Mouse (Mus musculus): ENCODE data around the gene Wasf2.

The Wasf2 gene

DNA sequence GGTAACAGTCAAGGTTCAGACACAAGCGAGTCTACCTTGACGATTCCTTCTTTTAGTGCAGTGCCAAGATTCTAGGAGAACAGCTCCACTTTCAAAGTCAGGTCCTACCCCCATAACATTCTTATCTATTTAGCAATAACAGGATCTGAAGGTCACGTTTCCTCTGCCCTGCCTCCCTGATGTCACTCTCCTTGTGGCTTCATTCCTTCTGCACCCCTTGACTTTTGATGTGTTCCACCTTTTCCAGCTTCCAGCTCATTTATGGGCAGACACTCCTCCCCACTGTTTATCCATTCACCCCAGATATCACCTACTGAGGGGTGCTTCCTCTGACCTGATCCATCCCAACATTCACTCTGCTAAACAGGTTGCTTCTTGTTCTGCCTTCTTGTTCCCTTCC lies 3.2 kb upstream of the Wasf2 start:
- DNase-seq (ENCODE audit: low read depth, low spot score), result no peak

DNA sequence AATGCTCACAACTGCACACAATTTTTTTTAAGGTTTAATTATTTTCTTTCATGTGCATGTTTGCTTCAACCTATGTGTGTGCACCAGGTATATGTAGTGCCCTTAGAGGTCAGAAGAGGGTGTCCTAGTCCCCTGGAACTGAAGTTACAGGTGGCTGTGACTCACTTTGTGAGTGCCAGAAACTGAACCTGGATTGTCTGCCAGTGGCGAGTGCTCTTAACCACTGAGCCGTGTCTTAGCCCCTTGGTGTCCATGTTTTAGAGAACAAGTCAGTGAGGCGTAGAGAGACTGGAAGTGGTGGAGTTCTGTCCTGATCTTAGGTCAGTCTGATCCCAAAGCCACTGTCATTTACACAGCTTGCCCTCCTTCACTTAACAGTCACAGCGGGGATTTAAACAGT lies 2.4 kb upstream of the Wasf2 start:
- DNase-seq (ENCODE audit: low read depth, low spot score), result peak; percentile 25

DNA sequence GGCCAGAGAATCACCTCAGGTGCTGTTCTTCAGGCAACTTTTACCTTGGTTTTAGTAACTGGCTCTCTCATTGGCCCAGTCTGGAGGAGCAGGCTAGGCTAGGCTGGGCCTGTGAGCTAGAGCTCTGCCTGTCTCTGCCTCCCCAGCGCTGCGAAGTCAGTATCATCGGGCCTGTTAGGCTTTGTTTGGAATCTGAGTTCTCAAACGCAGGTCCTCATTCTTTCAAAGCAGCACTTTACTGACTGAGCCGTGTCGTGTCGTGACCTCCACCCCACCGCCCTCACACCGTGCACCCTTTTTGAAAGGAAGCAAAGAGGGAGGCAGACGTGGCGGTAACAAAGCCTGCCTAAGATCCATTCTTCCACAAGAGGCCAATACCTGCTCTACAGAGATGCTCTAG lies 914 bp upstream of the Wasf2 start:
- peak; percentile 60 for DNase-seq (ENCODE audit: low read depth, low spot score)

DNA sequence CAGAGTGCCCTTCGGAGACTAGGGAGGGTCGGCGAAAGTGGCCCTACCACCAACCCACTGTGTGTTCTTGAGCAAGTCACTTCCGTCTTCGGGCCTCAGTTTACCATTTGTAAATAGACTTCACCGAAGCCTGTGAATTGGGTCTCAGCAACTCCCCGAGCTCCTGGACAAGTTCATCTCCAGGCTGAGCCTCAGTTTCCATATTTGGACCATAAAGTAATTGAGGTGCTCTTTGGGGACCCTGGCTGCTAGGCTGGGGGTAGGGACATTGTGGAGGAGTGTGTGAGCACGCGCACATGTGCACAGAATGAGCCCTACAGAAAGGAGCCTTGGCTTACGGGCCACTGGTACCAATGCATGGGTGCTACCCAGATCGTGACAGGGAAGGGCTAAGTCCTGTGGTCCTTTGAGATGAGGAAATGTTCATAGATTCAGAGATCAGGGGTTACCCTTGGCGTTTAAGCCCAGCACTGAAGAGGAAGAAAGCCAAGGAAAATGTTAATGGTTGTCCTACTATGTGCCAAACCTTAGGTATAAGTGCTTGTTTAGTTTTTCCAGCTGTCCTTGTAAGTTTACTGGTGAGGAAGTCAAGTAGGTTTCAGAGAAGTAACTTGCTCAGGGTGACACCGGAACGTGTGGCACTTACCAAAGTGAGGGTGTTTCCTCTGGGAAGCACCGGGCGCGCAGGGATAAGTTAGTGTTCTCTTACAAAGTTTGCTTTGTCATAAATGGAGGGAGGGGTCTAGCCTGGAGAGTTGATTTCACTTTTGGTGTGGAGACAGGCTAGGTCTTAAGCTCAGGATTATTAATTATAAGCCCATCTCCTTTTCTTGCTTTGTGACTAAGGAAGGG lies 811 bp downstream of the Wasf2 start:
- DNase-seq (ENCODE audit: low read depth, low spot score), result peak; percentile 54

DNA sequence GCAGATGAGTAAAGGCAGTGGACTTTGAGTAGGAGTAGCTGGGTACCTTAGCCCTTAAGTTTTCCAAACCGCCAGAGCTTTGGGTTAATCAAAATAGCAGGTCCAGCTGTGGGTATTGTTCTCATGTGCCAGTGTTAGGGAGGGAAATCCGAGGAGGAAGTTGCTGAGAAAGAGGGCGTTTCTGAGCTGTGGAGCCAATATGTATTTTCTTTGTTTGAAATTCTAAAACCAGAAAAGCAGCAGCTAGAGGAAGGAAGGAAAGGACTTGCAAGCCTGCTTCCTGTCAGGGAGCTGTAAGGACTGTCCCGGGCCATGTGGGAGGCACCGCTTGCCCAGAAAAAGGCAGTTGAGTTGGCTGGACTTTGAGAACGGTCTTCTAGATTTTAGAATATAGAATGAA lies 1.7 kb downstream of the Wasf2 start:
- DNase-seq (ENCODE audit: low read depth, low spot score), result peak; percentile 52

DNA sequence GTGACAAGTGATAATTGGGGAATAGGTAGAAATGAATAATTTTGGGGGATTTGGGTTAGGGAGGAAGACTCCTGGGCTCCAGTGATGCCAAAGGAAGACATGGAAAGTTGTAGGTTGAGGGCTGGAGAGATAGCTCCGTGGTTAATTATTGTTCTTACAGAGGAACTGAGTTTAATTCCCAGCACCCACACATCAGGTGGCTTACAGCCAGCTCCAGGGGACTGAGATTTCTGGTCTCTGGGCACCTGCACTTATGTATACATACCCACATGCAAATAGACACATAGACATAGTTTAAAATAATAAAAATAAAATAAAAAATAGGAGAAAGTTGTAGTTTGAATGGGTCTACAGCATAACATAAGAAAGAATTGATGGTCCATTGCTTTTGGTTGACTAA lies 6.6 kb downstream of the Wasf2 start:
- DNase-seq (ENCODE audit: low read depth, low spot score), result no peak

DNA sequence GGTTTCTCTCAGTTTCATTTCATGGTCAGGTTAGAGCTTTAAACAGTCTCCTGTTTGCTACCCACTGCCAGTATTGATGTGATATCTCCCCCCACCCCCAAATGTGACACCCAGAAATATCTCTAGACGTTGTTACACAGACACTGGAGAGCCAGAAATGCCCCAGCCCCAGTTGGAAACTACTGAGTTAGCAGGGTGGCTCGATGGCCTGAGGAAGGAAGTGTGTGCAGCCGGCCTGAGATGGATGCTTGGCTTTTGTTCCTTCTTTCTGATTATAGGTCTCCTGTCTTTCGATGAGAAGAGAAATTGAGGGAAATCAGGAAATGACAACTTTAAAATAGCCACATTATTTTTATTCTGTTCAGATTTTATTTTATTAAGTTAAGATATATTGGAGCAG lies 8.7 kb downstream of the Wasf2 start:
- DNase-seq (ENCODE audit: low read depth, low spot score), result peak; percentile 23

DNA sequence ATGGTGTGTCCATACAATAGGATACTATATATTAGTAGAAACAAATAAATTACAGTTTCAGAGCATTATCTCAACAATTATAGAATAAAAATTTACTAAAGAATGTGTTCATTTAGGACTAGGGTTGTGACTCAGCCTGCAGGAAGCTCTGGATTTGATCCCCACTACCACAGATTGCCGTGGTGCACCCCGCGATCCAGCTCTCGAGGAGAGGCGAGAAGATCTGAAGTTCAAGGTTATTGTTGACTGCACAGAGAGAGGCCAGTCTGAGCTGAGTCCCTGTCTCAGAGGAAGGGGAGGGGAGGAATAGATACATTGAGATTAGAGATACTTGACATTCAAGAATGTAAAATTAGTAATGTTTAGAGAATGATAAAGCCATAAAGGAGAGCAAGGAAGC lies 24.7 kb downstream of the Wasf2 start:
- no peak for DNase-seq (ENCODE audit: low read depth, low spot score)

DNA sequence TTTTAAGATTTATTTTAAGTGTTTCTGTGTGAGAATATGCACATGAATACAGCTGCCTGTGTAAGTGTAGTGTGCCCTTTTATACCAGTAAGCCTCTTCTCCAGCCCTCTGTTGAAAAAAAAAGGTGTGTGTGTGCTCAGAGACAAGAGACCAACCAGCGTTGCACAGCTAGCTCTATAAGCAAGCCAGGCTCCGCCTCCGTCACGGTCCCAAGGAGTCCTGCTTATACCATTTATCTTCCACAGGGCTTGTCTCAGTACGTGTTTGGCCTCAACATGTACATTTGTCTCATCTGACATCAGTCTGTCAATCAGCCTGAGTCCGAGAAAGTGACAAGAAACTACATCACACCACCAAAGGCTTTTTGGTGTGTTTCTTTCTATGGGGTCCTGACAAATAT lies 25.4 kb downstream of the Wasf2 start:
- DNase-seq (ENCODE audit: low read depth, low spot score), result no peak

DNA sequence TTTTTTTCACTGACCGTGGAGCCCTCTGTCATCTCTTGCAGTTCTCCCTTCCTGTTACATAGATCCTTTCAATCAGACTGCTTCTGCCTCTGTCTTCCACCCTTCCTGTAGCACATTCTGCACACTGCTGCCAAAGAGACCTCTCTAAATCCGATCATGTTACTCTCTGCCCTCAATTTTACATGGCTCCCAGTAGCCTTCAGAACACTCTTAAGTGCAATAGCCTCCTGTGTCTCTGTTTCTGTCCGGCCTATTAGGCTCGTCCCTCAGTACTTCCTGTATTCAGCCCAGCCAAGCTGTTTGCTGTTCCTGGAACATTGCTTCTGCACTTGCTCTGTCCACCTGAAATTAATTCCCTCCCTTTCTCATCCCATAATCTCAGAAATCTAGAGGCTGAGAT lies 26.1 kb downstream of the Wasf2 start:
- no peak for DNase-seq (ENCODE audit: low read depth, low spot score)

DNA sequence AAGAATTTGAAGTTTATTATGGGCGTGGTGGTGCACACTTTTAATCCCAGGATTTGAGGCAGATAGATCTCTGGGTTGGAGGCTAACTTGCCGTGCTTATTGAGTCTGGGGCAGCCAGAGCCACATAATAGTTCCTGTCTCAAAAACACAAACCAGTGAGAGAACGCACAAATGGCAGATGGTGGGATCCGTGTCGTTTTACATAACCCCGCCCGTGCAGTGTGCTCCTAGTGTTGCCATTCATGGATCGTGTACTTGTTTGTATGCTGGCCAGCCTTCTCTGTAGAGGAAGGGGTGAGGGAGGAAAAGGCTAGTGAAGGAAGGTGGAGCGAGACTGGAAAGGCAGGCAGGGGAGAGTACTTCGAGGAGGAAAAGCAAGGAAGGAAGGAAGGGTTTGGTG lies 26.5 kb downstream of the Wasf2 start:
- DNase-seq (ENCODE audit: low read depth, low spot score), result no peak

DNA sequence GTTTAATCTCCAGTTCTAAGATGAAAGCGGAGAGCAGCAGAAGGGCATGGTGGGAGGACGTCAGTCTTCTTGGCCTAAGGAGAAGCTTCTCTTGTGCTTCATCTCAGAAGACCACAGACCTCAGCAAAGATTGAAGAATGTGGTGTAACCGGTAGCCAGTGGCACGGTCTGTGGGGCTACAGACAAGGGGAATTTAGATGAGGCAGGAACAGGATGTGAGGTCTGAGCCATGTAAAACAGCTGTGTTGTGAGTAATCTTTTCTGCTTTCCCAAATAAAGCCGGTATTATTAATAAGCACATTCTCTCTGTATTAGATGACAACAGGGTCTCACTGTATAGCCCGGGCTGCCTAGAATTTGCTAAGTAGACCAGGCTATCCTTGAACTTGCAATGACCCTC lies 28.8 kb downstream of the Wasf2 start:
- peak; percentile 71 for DNase-seq (ENCODE audit: low read depth, low spot score)

DNA sequence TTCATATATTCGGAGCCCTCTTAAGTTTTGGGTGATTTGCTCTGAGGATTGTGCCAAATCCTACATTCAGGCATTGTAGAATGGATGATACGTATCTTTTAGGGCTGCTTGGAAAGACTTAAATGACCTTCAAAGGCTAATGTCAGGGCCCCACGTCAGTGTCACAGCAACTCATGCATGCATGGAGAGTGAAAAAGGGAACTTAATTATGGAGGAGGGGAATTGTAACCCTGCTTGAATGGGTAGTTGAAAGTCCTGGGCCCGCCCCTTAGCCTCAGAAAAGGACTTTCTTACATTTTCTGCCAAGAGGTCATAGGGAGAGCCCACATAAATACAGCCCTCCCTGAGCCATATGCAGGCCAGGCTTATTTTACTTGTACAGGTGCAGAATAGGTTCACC lies 29.3 kb downstream of the Wasf2 start:
- no peak for DNase-seq (ENCODE audit: low read depth, low spot score)

DNA sequence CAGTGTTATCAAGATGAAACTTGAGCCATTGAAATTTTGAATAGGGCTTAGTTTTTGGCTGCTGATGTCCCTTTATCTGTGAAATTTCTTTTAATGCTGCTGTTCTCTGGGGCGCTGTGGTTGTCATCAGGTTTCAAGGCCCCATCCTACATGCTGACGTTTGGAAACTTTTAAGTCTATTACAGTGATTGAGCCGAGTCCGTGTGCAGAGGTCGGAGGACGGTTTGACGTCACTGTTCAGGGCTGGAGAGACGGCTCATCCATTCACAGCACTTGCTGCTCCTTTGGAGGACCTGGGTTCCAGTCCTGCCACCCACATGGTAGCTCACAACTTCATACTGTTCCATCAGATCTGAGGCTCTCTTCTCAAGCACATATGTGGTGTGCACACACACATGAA lies 29.9 kb downstream of the Wasf2 start:
- DNase-seq (ENCODE audit: low read depth, low spot score), result no peak

DNA sequence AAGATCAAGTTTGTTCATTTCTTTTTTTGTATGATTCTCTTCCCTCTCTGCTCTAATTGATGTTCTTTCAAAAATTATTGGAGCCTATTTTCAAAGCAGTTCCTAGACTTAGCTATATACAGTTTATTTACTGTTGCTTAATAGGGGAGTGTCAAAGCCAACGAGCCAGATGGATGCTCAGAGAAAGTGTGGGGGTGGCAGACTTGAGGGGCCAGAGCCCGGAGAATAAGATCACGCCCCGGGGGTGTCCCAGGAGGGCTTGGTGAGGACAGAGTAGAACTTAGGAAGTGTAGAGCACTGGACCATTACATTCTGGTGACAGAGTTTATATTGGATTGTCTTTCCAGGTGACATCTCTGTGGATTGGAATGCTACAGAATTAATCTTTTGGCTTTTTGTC lies 30.5 kb downstream of the Wasf2 start:
- no peak for DNase-seq (ENCODE audit: low read depth, low spot score)

DNA sequence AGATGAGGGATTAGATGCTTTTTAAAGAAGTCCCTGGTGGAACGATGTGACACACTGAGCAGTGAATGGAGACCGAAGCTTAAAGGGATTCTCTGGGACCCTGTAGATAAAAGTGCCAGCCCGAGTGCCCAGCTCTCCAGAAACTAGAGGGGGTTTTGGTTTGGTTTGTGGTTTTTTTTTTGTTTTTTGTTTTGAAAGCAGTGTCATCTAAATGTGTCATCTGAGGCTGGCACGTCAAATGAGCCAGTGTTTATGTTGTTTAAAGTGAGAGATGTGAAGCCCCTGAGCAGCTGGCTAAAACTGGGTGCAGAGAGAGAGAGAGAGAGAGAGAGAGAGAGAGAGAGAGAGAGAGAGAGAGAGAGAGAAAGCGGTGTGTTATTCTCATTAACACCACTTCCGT lies 31.9 kb downstream of the Wasf2 start:
- DNase-seq (ENCODE audit: low read depth, low spot score), result peak; percentile 63

DNA sequence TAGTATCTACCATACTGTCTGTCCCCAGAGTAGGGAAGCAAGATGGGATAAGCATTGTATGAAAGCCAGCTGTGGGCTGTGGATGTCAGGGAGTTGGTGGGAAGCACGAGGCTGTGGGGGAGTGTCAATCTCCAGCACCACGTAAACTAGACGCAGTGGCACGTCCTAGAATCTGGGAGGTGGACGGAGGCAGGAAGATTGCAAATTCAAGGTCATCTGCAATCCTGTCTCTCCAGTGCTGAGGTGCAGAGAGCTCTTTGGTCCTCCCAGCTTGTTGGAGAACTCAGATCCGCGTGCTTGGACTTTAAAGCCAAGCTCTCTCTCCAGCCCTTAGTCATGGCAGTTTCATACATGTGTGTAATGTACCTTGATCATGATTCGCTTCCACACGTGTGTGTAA lies 36.5 kb downstream of the Wasf2 start:
- no peak for DNase-seq (ENCODE audit: low read depth, low spot score)

DNA sequence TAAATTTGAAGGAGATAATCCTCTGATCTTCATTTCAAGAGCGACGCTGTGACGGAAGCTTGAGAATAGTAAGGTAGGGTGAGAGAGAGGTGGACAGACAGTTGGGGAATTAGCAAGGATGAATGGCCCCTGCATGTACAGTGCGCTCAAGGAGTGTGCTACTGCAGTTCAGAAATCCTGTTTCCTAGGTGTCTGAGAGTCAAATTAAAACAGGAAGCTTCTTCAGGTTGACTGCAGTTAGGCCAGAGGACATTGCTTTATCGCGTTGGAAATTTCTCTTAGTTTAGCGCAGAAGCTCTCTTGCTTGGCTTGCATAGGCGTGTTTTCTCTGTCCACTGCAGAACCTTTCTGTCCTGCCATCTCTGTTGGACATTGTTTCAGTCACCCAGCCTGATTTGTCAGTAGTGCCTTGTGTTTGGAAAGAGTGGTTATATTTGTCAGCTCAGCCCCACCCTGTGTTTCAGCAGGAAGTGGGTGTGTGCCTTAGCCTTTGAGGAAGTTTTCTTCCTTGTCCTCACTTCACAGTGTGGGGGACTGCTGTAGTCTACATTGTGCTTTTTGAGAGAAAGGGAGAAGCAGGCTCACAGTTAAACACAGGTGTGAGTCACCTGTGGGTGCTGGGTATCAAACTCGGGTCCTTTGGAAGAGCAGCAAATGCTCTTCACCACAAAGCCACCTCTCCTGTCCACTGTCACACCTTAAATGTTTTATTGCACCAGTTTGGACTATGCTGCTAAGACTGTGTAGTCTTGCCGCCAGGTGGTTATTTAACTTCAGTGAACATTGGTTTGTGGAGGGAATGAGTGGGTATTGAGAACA lies 39.1 kb downstream of the Wasf2 start:
- peak; percentile 64 for DNase-seq (ENCODE audit: low read depth, low spot score)

DNA sequence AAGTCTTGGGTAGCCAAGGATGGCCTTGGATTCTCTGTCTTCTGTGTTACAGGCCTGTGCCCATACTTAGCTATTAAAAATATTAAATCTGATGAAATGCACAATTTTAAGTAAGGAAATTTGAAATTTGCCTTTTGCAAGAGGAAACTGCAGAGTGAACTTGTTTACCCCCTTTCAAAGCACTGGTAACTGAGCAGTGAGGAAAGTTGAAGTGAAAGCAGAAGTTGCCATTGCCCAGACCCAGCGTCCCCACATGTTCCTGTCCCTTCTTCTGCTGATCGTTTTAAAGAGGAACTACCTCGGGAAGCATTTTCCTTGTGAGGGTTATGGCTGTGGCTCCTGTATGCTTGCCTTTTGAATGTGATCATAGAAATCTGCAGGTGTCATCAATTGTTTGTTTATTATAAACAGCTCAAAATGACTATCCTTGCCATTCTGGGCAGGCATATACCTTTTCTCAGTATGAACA lies 39.8 kb downstream of the Wasf2 start:
- peak; percentile 45 for DNase-seq (ENCODE audit: low read depth, low spot score)

DNA sequence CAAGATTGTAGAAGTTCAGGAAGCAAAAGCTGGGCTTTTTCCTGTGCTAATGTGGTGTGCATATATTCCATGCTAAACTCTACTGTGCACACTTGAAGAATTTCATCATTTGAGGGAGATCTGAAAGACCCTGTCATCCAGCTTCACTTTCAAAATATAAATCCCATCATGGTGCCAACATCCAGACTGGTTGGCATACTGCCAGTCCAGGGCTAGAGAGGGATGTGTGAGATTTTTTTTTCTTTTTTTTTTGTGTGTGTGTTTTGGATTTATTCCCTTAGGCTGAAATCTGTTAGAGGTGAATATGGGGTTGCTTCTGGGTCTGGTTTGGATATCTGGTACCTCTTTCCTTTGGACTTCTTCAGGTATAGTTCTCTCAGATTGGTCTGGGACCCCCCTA lies 40.3 kb downstream of the Wasf2 start:
- DNase-seq (ENCODE audit: low read depth, low spot score), result no peak

DNA sequence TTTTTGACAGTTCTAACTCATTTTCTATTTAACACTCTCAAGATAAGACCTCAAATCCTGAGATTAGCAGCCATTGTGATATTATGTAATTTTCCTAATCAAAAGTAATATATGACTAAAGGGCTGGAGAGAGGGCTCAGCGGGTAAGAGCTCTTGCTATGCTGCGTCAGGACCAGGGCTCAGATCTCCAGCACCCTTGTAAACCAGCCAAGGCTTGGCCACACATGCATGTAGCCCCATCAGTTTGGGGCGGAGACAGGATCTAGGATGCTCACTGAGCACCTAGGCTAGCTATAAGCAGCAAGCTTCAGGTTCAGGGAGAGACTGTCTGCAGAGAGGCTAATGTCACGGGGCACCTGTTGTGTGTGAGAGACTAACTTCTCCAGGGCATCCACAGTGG lies 42.1 kb downstream of the Wasf2 start:
- no peak for DNase-seq (ENCODE audit: low read depth, low spot score)

DNA sequence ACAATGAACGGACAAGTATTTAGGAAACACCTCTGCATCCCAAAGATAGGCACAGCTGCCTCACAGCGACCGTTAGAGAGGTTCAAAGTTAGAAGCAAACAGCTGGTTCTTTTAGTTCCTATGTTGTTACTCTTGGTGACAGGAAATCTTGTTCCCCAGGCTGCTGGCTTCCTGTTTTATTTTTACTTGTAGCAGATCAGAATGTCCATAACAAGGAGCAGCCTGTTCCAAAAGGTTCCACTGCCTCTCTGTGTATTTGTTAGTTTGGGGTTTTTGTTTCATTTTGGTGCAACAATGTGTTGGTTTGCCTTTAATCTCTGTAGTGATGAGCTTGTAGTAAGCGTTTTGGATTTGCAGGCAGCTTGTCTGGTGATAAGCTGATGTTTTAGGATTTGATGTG lies 44.1 kb downstream of the Wasf2 start:
- DNase-seq (ENCODE audit: low read depth, low spot score), result peak; percentile 54

DNA sequence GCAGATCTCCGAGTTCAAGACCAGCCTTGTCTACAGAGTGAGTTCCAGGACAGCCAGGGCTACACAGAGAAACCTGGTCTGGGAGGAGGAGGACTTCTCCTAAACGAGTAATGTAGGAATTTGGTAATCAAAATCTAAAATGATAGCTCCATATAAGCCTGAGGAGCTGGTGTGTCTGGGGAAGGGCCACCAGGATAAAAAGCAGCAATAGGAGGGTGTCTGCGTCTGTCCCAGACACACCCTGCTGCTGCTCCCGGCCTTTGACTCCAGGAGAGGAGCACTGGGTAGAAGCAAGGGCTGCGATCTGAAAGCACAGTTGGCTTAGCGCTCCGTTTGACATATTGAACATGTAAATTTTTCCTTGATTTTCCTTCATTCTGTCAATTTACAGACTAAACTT lies 45.0 kb downstream of the Wasf2 start:
- no peak for DNase-seq (ENCODE audit: low read depth, low spot score)
